Mouse (Mus musculus) left cerebral cortex, postnatal 10 days (tissue): ENCODE measurements around the gene Cideb. TPM values are rescaled to one million over a fixed set of nuclear protein-coding genes. Genes with fewer than 3 reads are reported as not detected.

Source experiments
- DNase-seq, 2 experiments: peaks; one replicate each; pipeline ENCODE4 v3.0.0; 2021 to 2022; ENCODE audit warnings: low spot score in 2 of 2, mixed read lengths in 1 of 2; ENCODE audit errors: extremely low spot score in 1 of 2
- intact Hi-C: fragments of 180-260 bp; cut with DNase I; formaldehyde crosslinking; loops from one replicate; pipeline ENCODE4 v1.15.1; 2025
- total RNA-seq, 2 experiments: library from RNA; stranded (reverse); gene quantifications; 2 replicates each; pipeline ENCODE4 v1.2.3; 2021

The Cideb gene
- total RNA-seq, 2 experiments from 2014 or later = 0.49 to 0.84 TPM

- intact Hi-C loops = no loop called here
- DNase-seq = no peak
These were observed 52.1 kb downstream of the Cideb start for GRCm38 (mm10) chr14:55706051-55706600.

Other genes starting within 250 kb of the Cideb start
- 100 to 1,000 TPM; 176 to 200 TPM for gene Cpne6, start 248.0 kb downstream of the Cideb start, total RNA-seq
- gene Nrl, start 233.5 kb downstream of the Cideb start, total RNA-seq = under 1 TPM; 0.18 to 0.49 TPM
- 10 to 100 TPM; 13.3 to 15.5 TPM for gene Pck2, start 218.2 kb downstream of the Cideb start, total RNA-seq
- 10 to 100 TPM; 66.1 to 68.0 TPM for gene Dcaf11, start 198.5 kb downstream of the Cideb start, total RNA-seq
- gene A730061H03Rik, start 198.1 kb downstream of the Cideb start, total RNA-seq = not detected
- not detected for gene Fitm1, start 182.8 kb downstream of the Cideb start, total RNA-seq
- 10 to 100 TPM; 83.0 to 84.9 TPM for gene Psme1, start 180.3 kb downstream of the Cideb start, total RNA-seq
- 10 to 100 TPM; 42.7 to 49.1 TPM for gene Emc9, start 173.2 kb downstream of the Cideb start, total RNA-seq
- gene Psme2, start 167.3 kb downstream of the Cideb start, total RNA-seq = 10 to 100 TPM; 56.3 to 67.2 TPM
- 10 to 100 TPM; 33.3 to 45.4 TPM for gene Rnf31, start 166.8 kb downstream of the Cideb start, total RNA-seq
- 10 to 100 TPM; 10.0 to 12.5 TPM for gene Irf9, start 154.9 kb downstream of the Cideb start, total RNA-seq
- gene Rec8, start 140.4 kb downstream of the Cideb start, total RNA-seq = 1 to 10 TPM; 2.9 to 3.2 TPM
- gene Ipo4, start 122.5 kb downstream of the Cideb start, total RNA-seq = 100 to 1,000 TPM; 141 to 164 TPM
- 1 to 10 TPM; 3.2 to 5.5 TPM for gene Gm49378, start 120.6 kb downstream of the Cideb start, total RNA-seq
- 10 to 100 TPM; 43.1 to 45.0 TPM for gene Tm9sf1, start 114.7 kb downstream of the Cideb start, total RNA-seq
- under 1 TPM; 0.75 to 0.85 TPM for gene Tssk4, start 108.3 kb downstream of the Cideb start, total RNA-seq
- 10 to 100 TPM; 43.7 to 48.4 TPM for gene Mdp1, start 98.0 kb downstream of the Cideb start, total RNA-seq
- gene Gmpr2, start 86.5 kb downstream of the Cideb start, total RNA-seq = 10 to 100 TPM; 27.6 to 27.9 TPM
- 100 to 1,000 TPM; 355 to 367 TPM for gene Nedd8, start 86.3 kb downstream of the Cideb start, total RNA-seq
- 10 to 100 TPM; 13.9 to 16.0 TPM for gene Tinf2, start 76.6 kb downstream of the Cideb start, total RNA-seq
- under 1 TPM in 1 of 2 experiments, not detected in 1; 0.24 TPM for gene Tgm1, start 44.5 kb downstream of the Cideb start, total RNA-seq
- 10 to 100 TPM; 46.6 to 48.2 TPM for gene Rabggta, start 36.2 kb downstream of the Cideb start, total RNA-seq
- 10 to 100 TPM; 93.2 to 94.9 TPM for gene Dhrs1, start 12.8 kb downstream of the Cideb start, total RNA-seq
- gene Nop9, start 12.8 kb downstream of the Cideb start, total RNA-seq = 10 to 100 TPM; 15.8 to 18.5 TPM
- under 1 TPM; 0.41 to 0.43 TPM for gene Ltb4r2, start 3.0 kb upstream of the Cideb start, total RNA-seq
- gene Ltb4r1, start 7.5 kb upstream of the Cideb start, total RNA-seq = under 1 TPM; 0.51 to 0.64 TPM
- 1 to 10 TPM; 3.3 to 4.0 TPM for gene Adcy4, start 25.6 kb upstream of the Cideb start, total RNA-seq
- gene Ripk3, start 30.4 kb upstream of the Cideb start, total RNA-seq = 1 to 10 TPM; 2.0 to 2.6 TPM
- 1 to 10 TPM; 3.9 to 4.1 TPM for gene Nfatc4, start 64.7 kb upstream of the Cideb start, total RNA-seq
- gene Nynrin, start 95.6 kb upstream of the Cideb start, total RNA-seq = 10 to 100 TPM; 12.3 to 13.1 TPM
- under 1 TPM; 0.28 to 0.65 TPM for gene Cbln3, start 125.9 kb upstream of the Cideb start, total RNA-seq
- 10 to 100 TPM in 1 of 2 experiments, 1 to 10 TPM in 1; 9.8 to 11.3 TPM for gene Khnyn, start 126.5 kb upstream of the Cideb start, total RNA-seq
- gene Sdr39u1, start 141.8 kb upstream of the Cideb start, total RNA-seq = 10 to 100 TPM; 90.4 to 96.1 TPM
- under 1 TPM in 1 of 2 experiments, not detected in 1; 0.43 TPM for gene Cma1, start 186.2 kb upstream of the Cideb start, total RNA-seq
- gene Cma2, start 192.5 kb upstream of the Cideb start, total RNA-seq = not detected